Mouse (Mus musculus) liver, adult 2 months (tissue): ENCODE data around the gene Ddr2.

Experiments
- CTCF ChIP-seq: fragments of 200-500 bp; IDR thresholded peaks from 2 replicates; pipeline ENCODE4 v1.5.1; 2011; ENCODE audit warnings: low read depth, low read length, control low read depth
- POLR2A ChIP-seq: fragments of 200-500 bp; IDR thresholded peaks from 2 replicates; pipeline ENCODE4 v1.6.1; 2011; ENCODE audit warnings: low read length, control low read depth; ENCODE audit not compliant: insufficient read depth; ENCODE audit errors: extremely low read depth

DNA sequence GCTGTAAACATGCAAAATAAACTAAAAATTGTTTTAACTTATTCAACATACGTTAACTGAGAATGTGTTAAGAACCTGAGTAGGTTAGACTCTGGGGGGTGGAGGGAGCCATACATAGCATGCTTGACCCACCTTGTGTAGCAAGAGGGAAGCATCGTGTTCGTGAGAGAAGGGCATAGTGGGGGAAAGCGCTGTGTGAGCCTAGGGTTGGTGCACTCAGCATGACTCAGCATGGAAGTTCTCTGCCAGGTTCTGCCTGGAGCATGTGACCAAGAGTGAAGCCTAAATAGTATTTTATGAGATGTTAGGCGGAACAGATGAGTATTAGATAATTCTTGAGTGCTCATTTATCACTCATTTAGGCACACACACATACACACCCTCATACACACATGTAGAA is 41.4 kb downstream of the Ddr2 start:
- TF ChIP-seq POLR2A (no peak), CTCF (no peak)
